Mouse (Mus musculus) activated CD4-positive, CD25-positive, alpha-beta regulatory T cell, adult 9 weeks (primary cell): Measurements from ENCODE around the gene Kcnh6. TPM values are rescaled to one million over a fixed set of nuclear protein-coding genes. Genes with fewer than 3 reads are reported as not detected.

Experiments
- polyA plus RNA-seq: library from polyadenylated mRNA; unstranded; fragments of 100-300 nt; shearing (Covaris generic); gene quantifications from one replicate; pipeline ENCODE4 v1.2.1, GENCODE M21; 2017

The Kcnh6 gene
- 0.21 TPM for polyA plus RNA-seq

DNA sequence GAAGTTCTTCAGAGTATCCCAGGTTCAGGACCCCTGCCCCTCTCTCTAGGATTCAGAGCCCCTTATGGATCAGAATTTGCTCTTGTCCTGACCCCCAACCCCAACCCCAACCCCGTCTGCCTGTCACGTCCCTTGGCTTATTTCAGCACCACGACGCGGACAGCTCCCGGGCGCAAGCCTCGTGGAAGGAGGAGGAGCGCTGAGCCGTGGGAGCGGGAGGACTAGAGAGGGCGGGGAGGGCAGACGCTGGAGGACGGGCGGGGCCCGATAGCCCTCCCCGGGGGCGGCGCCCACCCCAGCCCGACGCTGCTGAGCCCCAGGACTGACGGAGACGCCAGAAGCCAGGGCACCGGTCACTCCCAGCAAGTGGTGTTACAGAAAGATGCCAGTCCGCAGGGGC, at the start of gene Kcnh6:
TSS of gene Kcnh6 (plus strand) at position 304 of the 400 bp plus-strand sequence.

DNA sequence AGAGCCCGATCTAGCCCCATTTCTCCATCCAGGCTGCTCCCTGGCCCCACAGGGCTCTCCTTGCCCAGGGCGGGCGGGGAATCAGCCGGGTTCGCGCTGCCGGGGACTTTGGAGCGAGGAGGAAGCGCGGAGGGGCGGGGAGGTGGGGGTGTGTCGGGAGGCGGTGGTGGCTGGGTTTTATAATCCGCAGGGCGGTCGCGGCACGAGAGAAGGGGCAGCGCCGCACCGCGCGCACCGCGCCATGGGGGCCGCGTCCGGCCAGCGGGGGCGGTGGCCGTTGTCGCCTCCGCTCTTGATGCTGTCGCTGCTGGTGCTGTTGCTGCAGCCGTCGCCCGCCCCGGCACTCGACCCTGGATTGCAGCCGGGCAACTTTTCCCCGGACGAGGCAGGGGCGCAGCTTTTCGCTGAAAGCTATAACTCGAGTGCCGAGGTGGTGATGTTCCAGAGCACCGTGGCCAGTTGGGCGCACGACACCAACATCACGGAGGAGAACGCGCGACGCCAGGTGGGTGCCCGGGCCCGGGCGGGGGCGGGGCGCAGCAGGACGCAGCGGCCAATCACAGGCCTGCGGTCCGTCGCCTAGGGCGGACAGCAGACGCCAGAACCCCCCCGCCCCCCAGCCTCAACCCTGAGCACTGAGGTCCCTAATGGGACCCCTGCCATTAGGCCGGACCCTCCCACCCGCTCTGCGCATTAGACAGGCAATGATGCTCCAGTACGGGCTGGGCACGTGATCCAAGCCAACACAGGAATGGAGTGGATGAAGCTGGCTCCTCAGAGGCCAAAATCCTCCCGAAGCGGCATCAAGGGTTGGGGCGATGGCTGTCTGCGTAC, 40.0 kb upstream of the Kcnh6 start, which contains the start of gene Ace:
TSS of gene Ace (plus strand) at position 205 of the 834 bp plus-strand sequence.

DNA sequence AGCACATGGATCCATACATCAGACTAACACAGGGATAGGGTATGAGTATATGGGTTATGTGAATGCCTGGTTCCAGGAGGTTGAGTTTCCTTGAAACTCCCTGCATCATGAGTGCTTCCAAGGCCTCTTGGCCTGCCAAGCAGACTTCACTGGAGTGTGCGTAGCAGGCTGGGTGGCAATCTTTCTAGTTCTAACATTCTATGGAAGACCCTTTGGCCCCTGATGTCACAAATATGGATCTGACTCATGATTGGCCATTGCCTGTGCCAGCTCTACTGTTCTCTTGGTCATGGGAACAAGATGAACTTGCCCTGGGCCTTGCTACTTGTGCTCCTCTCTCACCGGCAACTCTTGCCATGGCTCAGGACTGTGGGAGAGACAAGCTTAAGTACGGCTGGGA, 13.5 kb upstream of the Kcnh6 start, which contains the start of gene Ace3:
TSS of gene Ace3 (plus strand) at position 301 of the 400 bp plus-strand sequence.

DNA sequence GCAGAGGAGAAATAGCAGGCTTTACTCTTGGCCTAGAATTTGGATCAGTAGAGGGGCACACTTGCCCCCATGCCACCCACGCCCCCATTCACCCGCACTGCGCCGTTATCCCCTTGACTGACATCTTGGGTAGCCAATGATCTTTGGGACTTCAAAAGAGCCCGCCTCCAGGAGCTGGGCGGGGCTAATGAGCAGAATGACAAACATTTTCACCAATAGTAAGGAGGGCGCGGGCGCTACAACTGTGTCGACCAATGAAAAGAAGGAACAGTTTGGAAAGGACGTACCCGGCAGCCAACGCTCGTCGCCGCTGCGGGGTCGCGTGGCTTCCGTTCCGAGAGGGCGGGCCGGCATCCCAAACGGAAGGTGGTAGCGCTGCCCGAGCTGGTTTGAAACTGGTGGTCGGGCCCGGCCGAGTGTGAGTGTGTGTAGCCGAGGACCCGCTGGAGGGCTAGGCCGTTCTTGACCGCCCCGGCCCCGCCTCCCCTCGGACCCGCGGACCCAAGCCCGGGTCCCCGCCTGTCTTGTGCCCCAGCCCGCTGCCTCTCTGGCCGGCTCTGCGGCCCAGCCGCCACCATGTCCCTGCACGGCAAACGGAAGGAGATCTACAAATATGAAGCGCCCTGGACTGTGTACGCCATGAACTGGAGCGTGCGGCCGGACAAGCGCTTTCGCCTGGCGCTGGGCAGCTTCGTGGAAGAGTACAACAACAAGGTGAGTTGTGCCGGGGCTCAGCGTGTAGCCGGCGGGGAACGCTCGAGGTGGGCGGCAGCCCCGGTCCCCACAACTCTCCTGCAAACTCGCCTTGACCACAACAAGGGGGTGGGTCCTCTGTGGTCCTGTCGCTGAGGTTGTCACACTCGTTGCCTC, 28.9 kb downstream of the Kcnh6 start, which contains the start of gene Dcaf7:
TSS of gene Dcaf7 (plus strand) at position 325 of the 870 bp plus-strand sequence.

DNA sequence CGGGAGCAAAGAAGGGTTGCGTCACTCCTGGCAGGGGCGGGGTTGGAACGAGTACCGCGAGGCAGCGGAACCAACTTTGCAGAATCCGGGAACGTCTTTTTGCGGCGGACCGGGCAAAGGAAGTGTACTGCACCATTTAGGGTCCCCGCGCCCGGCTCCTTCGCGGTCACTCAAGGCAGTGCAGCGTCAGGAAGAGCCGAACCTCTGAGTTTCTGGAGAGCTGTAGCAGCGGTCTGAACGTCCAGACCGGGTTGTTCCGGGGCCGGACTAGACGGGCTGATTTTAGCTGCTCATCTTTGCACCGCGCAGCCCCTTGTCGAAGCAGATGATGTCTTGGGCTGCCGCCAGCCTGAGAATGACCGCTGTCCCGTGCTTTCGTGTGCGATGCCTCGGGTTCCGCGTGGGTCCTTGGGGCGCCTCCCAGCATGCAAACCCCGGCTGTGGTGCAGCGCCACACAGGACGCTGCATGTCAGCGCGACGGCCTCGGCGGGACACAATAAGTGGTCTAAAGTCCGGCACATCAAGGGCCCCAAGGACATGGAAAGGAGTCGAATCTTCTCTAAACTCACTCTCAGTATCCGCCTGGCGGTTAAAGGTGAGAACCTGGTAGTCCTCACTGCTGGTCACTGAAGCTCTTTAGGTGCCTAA, 58.1 kb downstream of the Kcnh6 start, which contains the start of gene Taco1:
TSS of gene Taco1 (plus strand) at position 139 of the 649 bp plus-strand sequence.

Other genes starting within 250 kb of the Kcnh6 start
- gene Cyb561, start 54.8 kb upstream of the Kcnh6 start, polyA plus RNA-seq = 1.4 TPM
- not detected for gene Ace, start 40.2 kb upstream of the Kcnh6 start, polyA plus RNA-seq
- not detected for gene Ace3, start 13.4 kb upstream of the Kcnh6 start, polyA plus RNA-seq
- gene Dcaf7, start 28.7 kb downstream of the Kcnh6 start, polyA plus RNA-seq = 109 TPM
- gene Taco1, start 57.9 kb downstream of the Kcnh6 start, polyA plus RNA-seq = 17.1 TPM
- gene Map3k3, start 76.5 kb downstream of the Kcnh6 start, polyA plus RNA-seq = 11.7 TPM
- gene Gm10840, start 152.7 kb downstream of the Kcnh6 start, polyA plus RNA-seq = 1.0 TPM
- gene Limd2, start 152.7 kb downstream of the Kcnh6 start, polyA plus RNA-seq = 842 TPM
- 35.7 TPM for gene Strada, start 194.0 kb downstream of the Kcnh6 start, polyA plus RNA-seq
- gene Ccdc47, start 208.2 kb downstream of the Kcnh6 start, polyA plus RNA-seq = 123 TPM
- 74.9 TPM for gene Ddx42, start 208.8 kb downstream of the Kcnh6 start, polyA plus RNA-seq
- gene Ftsj3, start 248.0 kb downstream of the Kcnh6 start, polyA plus RNA-seq = 76.7 TPM
- gene Psmc5, start 248.0 kb downstream of the Kcnh6 start, polyA plus RNA-seq = 195 TPM